Mouse (Mus musculus) midbrain, postnatal 0 days (tissue): ENCODE data around the gene Vmn1r210. TPM values are rescaled to one million over a fixed set of nuclear protein-coding genes. Genes with fewer than 3 reads are reported as not detected.
"Not testable (repeated sequence)": the region's sequence is repeated elsewhere in the genome, so short reads cannot be mapped to it uniquely, and the experiment has no call there.

Experiments
- ATAC-seq: fragments of 200-750 bp; cut with Nextera tagmentation; 2 replicates; pipeline ENCODE4 v1.8.0; 2017; ENCODE audit warnings: moderate number of reproducible peaks, mild to moderate bottlenecking, moderate TSS enrichment, moderate library complexity; ENCODE audit not compliant: low FRiP score
- DNase-seq: peaks from one replicate; pipeline ENCODE4 v3.0.0-alpha.2; 2015; ENCODE audit warnings: low spot score
- H3K27ac ChIP-seq: fragments of 300-500 bp; sonication (generic); 2 replicates; pipeline ENCODE4 v1.5.1; 2014; ENCODE audit warnings: low read depth, mild to moderate bottlenecking, low read length, mixed read lengths
- H3K27me3 ChIP-seq: fragments of 300-500 bp; sonication (generic); 2 replicates; pipeline ENCODE4 v1.6.1; 2014; ENCODE audit warnings: low read length, control low read depth, mixed read lengths; ENCODE audit not compliant: insufficient read depth
- H3K36me3 ChIP-seq: fragments of 300-500 bp; sonication (generic); 2 replicates; pipeline ENCODE4 v1.6.1; 2014; ENCODE audit warnings: low read length, control low read depth, mixed read lengths; ENCODE audit not compliant: insufficient read depth
- H3K4me1 ChIP-seq: fragments of 300-500 bp; sonication (generic); 2 replicates; pipeline ENCODE4 v1.6.1; 2014; ENCODE audit warnings: mild to moderate bottlenecking, control low read depth, antibody characterized with exemption, low read length, mixed read lengths; ENCODE audit not compliant: insufficient read depth
- H3K4me2 ChIP-seq: fragments of 300-500 bp; sonication (generic); 2 replicates; pipeline ENCODE4 v1.6.1; 2014; ENCODE audit warnings: low read depth, mild to moderate bottlenecking, low read length, mixed read lengths; ENCODE audit not compliant: poor library complexity, severe bottlenecking
- H3K4me3 ChIP-seq: fragments of 300-500 bp; sonication (generic); 2 replicates; pipeline ENCODE4 v1.5.1; 2014; ENCODE audit warnings: low read depth, mild to moderate bottlenecking, low read length, moderate library complexity
- H3K9ac ChIP-seq: fragments of 300-500 bp; sonication (generic); replicated peaks from 2 replicates; pipeline ENCODE4 v1.6.1; 2014; ENCODE audit warnings: mild to moderate bottlenecking, low read length, moderate library complexity, mixed read lengths; ENCODE audit not compliant: poor library complexity, severe bottlenecking
- H3K9me3 ChIP-seq: fragments of 300-500 bp; sonication (generic); 2 replicates; pipeline ENCODE4 v1.6.1; 2016; ENCODE audit warnings: low read length, control low read depth
- WGBS: fragments of 180-500 bp; shearing (Covaris S2); extraction: QIAGEN DNeasy Blood & Tissue Kit; methylation state at CpG from one replicate; pipeline ENCODE4 v1.1.7; 2014; 5-methylcytosine and 5-hydroxymethylcytosine counted together
- polyA plus RNA-seq: library from polyadenylated mRNA; unstranded; fragments of >200 nt; fragmentation: Nextera tagmentation; extraction: Ambion mirVana; gene quantifications from 2 replicates; pipeline ENCODE4 v1.2.1, GENCODE M21; 2015
- total RNA-seq: library from RNA; depleted of rRNA; stranded (reverse); fragments of >200 nt; gene quantifications from 2 replicates; pipeline ENCODE4 v1.2.3, GENCODE M21; 2014; rRNA removed

The Vmn1r210 gene
- total and polyA plus RNA-seq, 2 experiments from 2014 or later = not detected

DNA sequence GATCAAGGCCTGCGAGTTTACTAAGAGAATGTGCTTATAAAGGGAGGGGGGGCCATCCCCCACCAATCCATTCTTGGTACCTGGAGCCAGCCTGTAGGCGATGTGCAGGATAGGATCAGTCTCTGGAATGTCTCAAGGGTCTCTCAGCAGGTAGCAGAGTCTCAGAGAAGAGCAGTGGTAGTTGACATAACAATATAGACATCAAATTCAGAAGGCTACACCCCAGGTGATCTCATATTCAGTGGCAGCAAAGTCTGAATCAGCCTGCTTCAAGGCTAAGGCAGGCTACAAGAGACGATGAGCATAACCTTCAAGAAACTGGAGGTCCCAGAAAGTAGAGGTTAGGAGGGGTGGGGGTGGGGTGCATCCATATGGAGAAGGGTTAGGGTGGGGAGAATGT is 43.1 kb downstream of the Vmn1r210 start:
- not testable (repeated sequence) for H3K4me1 ChIP-seq, H3K4me2 ChIP-seq, DNase-seq, H3K9ac ChIP-seq, H3K27ac ChIP-seq, H3K9me3 ChIP-seq, H3K4me3 ChIP-seq, H3K27me3 ChIP-seq, H3K36me3 ChIP-seq, ATAC-seq
- 71% methylated on average over 3 of the region's 3 CpGs for WGBS

- H3K4me1 ChIP-seq, ATAC-seq, H3K4me3 ChIP-seq, H3K36me3 ChIP-seq, H3K27ac ChIP-seq, H3K9me3 ChIP-seq, H3K9ac ChIP-seq, DNase-seq, H3K27me3 ChIP-seq, H3K4me2 ChIP-seq: not testable (repeated sequence)
These were observed 47.0 kb downstream of the Vmn1r210 start for GRCm38 (mm10) chr13:22784159-22784558.

- no CpG with 5 or more reads among the region's 7 CpGs for WGBS
- H3K27me3 ChIP-seq, DNase-seq: not testable (repeated sequence)
These were observed 53.8 kb downstream of the Vmn1r210 start, which contains the start of gene Vmn1r208 for GRCm38 (mm10) chr13:22777300-22777699. TSS of gene Vmn1r208 (minus strand) at chr13:22777400.

More at GRCm38 (mm10) chr13:22777300-22777699, 53.8 kb downstream of the Vmn1r210 start, which contains the start of gene Vmn1r208:
- H3K4me1 ChIP-seq, H3K9me3 ChIP-seq, H3K9ac ChIP-seq, H3K4me3 ChIP-seq, H3K27ac ChIP-seq, H3K36me3 ChIP-seq, H3K4me2 ChIP-seq, ATAC-seq: not testable (repeated sequence)

Other genes starting within 250 kb of the Vmn1r210 start
- not detected in 2 replicates for gene Vmn1r205, start 238.3 kb downstream of the Vmn1r210 start, total RNA-seq
- gene Vmn1r205, start 238.3 kb downstream of the Vmn1r210 start, polyA plus RNA-seq = not detected in 2 replicates
- not detected in 2 replicates for gene Vmn1r206, start 207.1 kb downstream of the Vmn1r210 start, total RNA-seq
- gene Vmn1r206, start 207.1 kb downstream of the Vmn1r210 start, polyA plus RNA-seq = not detected in 2 replicates
- not detected in 2 replicates for gene Vmn1r207-ps, start 101.7 kb downstream of the Vmn1r210 start, total RNA-seq
- not detected in 2 replicates for gene Vmn1r207-ps, start 101.7 kb downstream of the Vmn1r210 start, polyA plus RNA-seq
- not detected in 2 replicates for gene Vmn1r208, start 53.9 kb downstream of the Vmn1r210 start, total RNA-seq
- gene Vmn1r208, start 53.9 kb downstream of the Vmn1r210 start, polyA plus RNA-seq = not detected in 2 replicates
- not detected in 2 replicates for gene Vmn1r209, start 21.7 kb downstream of the Vmn1r210 start, total RNA-seq
- gene Vmn1r209, start 21.7 kb downstream of the Vmn1r210 start, polyA plus RNA-seq = not detected in 2 replicates
- not detected in 2 replicates for gene Vmn1r211, start 26.2 kb upstream of the Vmn1r210 start, total RNA-seq
- not detected in 2 replicates for gene Vmn1r211, start 26.2 kb upstream of the Vmn1r210 start, polyA plus RNA-seq
- gene Vmn1r212, start 52.9 kb upstream of the Vmn1r210 start, total RNA-seq = not detected in 2 replicates
- not detected in 2 replicates for gene Vmn1r212, start 52.9 kb upstream of the Vmn1r210 start, polyA plus RNA-seq
- not detected in 2 replicates for gene Vmn1r213, start 176.3 kb upstream of the Vmn1r210 start, total RNA-seq
- gene Vmn1r213, start 176.3 kb upstream of the Vmn1r210 start, polyA plus RNA-seq = not detected in 2 replicates
- gene Vmn1r214, start 199.1 kb upstream of the Vmn1r210 start, total RNA-seq = not detected in 2 replicates
- not detected in 2 replicates for gene Vmn1r214, start 199.1 kb upstream of the Vmn1r210 start, polyA plus RNA-seq
- gene Vmn1r215, start 236.7 kb upstream of the Vmn1r210 start, total RNA-seq = not detected in 2 replicates
- not detected in 2 replicates for gene Vmn1r215, start 236.7 kb upstream of the Vmn1r210 start, polyA plus RNA-seq